Mouse (Mus musculus): ENCODE results near the gene Vegfd. TPM values are rescaled to one million over a fixed set of nuclear protein-coding genes. Genes with fewer than 3 reads are reported as not detected.

Vegfd gene
- total RNA-seq, 2 experiments from 2014 or later: 3.3 to 3.6 TPM

DNA sequence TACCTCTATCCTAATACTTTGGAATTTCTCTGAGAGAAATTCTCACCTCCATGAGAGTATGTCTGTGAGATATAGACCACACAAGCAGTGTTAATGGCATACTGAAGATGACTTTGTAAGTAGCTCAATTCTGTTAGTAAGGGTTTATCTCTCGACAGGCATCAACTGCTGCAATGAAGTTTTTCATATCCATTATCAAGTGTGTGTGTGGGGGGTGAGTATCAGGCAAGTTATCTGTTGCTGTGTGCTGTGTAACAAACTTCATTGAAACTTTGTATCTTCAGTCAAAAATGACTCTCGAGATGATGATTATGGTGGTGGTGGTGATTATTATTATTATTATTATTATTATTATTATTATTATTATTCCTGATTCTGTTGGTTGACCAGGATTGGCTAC, 43.6 kb downstream of the Vegfd start:
- DNase-seq (ENCODE audit: extremely low spot score in 1 of 2, low spot score in 2 of 2): no peak
- intact Hi-C loops (cut with DNase I): no loop called here

GRCm38 (mm10) chrX:164418008-164418407, 44.8 kb downstream of the Vegfd start:
- DNase-seq (ENCODE audit: extremely low spot score in 1 of 2, low spot score in 2 of 2): no peak
- intact Hi-C loops (cut with DNase I): no loop called here

GRCm38 (mm10) chrX:164419471-164419939, 46.3 kb downstream of the Vegfd start, which contains the start of gene Piga:
Gene Piga, plus strand, starts transcription at chrX:164419787.
- intact Hi-C loops (cut with DNase I): no loop called here
- DNase-seq (ENCODE audit: extremely low spot score in 1 of 2, low spot score in 2 of 2): peak; percentile 90 to 93

- DNase-seq (ENCODE audit: extremely low spot score in 1 of 2, low spot score in 2 of 2): peak in 1 of 2 experiments; percentile 15
- intact Hi-C loops (cut with DNase I): no loop called here
Observed at GRCm38 (mm10) chrX:164419955-164420354, 46.8 kb downstream of the Vegfd start.

GRCm38 (mm10) chrX:164420518-164420917, 47.3 kb downstream of the Vegfd start:
- intact Hi-C loops (cut with DNase I): no loop called here
- no peak for DNase-seq (ENCODE audit: extremely low spot score in 1 of 2, low spot score in 2 of 2)

- intact Hi-C loops (cut with DNase I): no loop called here
- DNase-seq (ENCODE audit: extremely low spot score in 1 of 2, low spot score in 2 of 2): no peak
Observed at GRCm38 (mm10) chrX:164424821-164425220, 51.6 kb downstream of the Vegfd start.

DNA sequence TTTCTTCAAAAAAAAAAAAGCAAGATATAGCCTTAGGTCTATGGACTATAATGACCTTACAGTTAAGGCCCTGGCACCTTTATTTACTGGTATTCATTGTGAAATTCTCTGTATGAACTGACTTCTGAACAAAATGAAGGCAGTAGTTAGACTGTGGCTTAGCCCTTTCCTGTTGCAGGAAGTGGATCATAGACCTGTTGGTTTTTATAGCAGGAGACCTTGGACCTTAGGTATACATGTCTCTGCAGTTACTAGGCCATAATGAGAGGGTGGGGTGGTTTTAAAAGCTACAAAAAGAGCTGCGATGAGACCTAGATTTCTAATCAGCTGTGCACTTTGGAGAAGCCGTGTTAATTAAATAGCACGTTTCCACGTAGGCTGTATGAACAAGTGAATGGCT, 54.1 kb downstream of the Vegfd start:
- intact Hi-C loops (cut with DNase I): no loop called here
- no peak for DNase-seq (ENCODE audit: extremely low spot score in 1 of 2, low spot score in 2 of 2)

DNA sequence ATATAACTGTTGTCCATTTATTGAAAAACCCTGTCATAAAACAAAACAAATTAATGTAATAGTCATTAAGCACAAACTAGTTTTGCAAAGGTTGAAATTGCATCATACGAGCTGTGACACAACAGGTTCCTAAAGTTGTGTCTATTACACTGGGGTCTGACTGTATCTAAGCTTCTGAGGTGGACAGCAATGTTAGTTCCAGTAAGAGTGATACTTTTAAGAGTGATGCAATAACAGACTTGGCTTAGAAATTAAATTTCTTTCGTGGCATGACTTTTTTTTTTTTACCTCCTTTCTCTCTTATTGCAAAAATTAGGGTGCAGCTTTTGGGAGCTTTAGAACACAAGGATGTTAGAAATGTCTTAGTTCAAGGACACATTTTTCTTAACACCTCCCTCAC, 55.0 kb downstream of the Vegfd start:
- intact Hi-C loops (cut with DNase I): no loop called here
- DNase-seq (ENCODE audit: extremely low spot score in 1 of 2, low spot score in 2 of 2): no peak

DNA sequence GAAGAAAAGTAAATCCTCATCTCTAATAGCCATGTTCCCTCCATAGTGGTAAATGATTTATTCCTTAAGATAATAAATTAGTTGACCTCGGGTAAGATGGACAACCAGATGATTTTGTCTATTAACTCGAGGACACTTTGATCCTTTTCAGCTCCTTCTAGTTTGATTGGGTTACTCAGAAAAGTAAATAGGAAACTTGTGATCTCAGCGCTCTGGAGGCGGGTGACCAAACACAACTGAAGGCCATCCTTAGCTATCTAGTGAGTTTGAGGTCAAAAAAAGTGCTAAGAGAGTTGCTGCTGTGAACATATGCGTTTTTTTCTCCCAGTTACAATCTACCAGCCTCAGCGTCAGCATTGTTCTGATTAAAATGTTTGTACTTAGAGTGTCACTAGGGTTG, 57.4 kb downstream of the Vegfd start:
- intact Hi-C loops (cut with DNase I): no loop called here
- no peak for DNase-seq (ENCODE audit: extremely low spot score in 1 of 2, low spot score in 2 of 2)

DNA sequence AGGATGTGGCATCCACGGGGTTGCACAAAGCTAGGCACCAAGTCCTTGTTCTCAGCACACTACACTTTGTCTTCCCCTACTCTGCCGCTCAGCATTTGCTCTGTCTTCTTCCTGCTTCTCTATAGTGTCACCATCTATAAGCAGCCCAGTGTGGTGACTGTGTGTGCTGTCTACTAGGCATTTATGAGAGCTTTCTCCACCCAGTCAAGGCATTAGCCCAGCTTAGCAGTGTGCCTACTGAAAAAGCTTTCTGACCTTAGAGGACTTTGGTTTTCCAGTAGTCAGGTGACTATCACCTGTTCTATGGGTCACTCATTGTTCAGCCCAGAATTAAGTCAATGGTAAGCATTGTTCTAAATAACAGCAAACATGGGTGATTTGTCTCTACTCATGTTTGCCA, 58.0 kb downstream of the Vegfd start:
- no peak for DNase-seq (ENCODE audit: extremely low spot score in 1 of 2, low spot score in 2 of 2)
- intact Hi-C loops (cut with DNase I): no loop called here

GRCm38 (mm10) chrX:164431541-164431940, 58.4 kb downstream of the Vegfd start:
- intact Hi-C loops (cut with DNase I): no loop called here
- DNase-seq (ENCODE audit: extremely low spot score in 1 of 2, low spot score in 2 of 2): no peak

DNA sequence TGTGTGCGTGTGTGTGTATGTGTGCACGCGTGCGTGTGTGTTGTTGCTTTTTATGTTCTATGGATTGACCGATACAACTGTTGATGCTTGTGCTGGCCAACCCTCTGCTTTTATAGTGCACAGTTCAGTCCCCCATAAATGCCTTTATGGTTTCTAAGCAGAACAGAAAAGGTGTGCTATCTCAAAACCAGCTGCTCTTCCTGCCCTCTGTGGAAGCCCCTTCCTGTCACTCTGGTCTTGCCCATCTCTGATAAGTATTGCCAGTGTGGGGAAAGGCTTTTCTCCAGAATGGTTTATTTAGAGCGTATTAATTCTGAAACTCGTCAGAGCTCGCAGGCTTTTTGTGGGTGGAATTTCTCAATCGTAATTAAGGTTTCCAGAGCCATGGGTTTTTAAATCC, 59.5 kb downstream of the Vegfd start:
- intact Hi-C loops (cut with DNase I): no loop called here
- DNase-seq (ENCODE audit: extremely low spot score in 1 of 2, low spot score in 2 of 2): no peak

GRCm38 (mm10) chrX:164436709-164437108, 63.5 kb downstream of the Vegfd start, which contains the start of gene Asb11:
Gene Asb11, plus strand, starts transcription at chrX:164436994.
- DNase-seq (ENCODE audit: extremely low spot score in 1 of 2, low spot score in 2 of 2): no peak
- intact Hi-C loops (cut with DNase I): no loop called here

DNA sequence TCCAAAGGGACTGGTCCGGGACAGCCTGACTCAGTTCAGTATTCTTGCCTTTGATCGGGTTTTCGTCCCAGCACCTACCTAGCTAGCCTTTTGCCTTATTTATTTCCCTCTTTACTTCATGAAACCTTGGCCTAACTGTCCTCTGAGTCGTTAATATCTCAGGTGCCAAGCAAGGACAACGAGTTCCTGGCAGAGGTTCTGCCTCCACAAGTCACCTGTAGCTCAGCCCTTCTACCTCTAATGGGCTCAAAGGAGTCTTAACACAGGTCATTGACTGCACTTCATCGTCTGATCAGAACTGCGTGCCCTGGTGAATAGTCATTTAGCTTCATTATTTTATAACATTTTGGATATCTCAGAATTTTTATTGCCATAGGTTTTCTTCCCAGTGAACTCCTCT, 66.3 kb downstream of the Vegfd start:
- intact Hi-C loops (cut with DNase I): no loop called here

GRCm38 (mm10) chrX:164440140-164440539, 67.0 kb downstream of the Vegfd start:
- DNase-seq (ENCODE audit: extremely low spot score in 1 of 2, low spot score in 2 of 2): no peak
- intact Hi-C loops (cut with DNase I): no loop called here

More for the DNA sequence above, 66.3 kb downstream of the Vegfd start:
- DNase-seq (ENCODE audit: extremely low spot score in 1 of 2, low spot score in 2 of 2): no peak

DNA sequence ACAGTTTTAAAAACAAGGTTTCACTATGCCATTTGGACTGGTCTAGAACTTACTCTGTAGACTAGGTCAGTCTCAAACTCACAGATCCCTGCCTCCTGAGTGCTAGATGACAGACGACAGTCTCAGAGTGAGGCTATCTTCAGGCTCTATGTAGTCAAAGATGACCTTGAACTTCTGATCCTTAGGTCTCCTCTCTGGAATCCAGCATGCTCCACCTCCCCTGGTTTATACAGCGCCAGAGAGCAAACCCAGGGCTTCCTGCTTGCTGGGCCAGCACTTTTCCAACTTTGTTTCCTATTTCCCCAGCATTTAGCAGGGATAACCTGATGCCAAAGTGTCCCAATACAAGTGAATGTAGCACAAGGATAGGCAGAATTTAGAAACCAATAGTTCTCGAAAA, 67.5 kb downstream of the Vegfd start:
- no peak for DNase-seq (ENCODE audit: extremely low spot score in 1 of 2, low spot score in 2 of 2)
- intact Hi-C loops (cut with DNase I): no loop called here

DNA sequence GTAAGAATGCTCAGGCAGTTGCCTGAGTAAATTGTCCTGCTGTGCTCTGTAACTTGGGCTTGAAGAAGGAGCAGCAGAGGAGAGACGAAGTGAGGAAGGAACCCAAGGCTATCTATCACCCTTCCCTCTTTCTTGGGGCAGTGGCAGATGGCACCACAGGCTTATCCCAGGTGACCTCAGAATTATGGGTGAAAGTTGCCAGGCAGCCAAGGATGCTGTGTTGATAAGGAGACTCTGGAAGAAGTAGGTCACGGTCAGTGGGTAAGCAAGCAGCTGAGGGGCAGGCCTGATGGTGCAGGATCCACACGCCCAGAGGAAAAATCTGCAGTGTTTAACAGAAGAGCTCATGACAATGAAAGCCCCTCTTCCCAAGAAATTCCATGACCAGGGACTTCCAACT, 68.1 kb downstream of the Vegfd start:
- intact Hi-C loops (cut with DNase I): no loop called here

DNA sequence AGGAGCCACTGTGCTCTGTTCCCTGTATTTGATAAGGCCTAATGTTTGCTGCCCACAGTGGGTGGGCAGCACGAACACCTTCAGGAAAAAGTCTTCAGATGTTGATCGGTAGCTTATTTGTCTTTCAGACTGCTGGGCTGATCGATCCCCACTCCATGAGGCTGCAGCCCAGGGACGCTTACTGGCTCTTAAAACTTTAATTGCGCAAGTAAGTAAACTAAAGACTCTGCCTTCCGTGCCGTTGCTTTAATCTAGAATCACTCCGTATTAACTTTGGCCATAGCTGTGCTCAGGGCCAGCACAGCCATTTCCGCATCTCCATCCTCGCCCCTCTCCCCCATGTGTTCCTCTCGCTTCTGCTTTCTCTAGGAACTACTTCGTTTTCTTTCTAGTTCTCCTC, 72.4 kb downstream of the Vegfd start:
- intact Hi-C loops (cut with DNase I): no loop called here
- DNase-seq (ENCODE audit: extremely low spot score in 1 of 2, low spot score in 2 of 2): no peak

More for the DNA sequence above, 68.1 kb downstream of the Vegfd start:
- DNase-seq (ENCODE audit: extremely low spot score in 1 of 2, low spot score in 2 of 2): no peak

DNA sequence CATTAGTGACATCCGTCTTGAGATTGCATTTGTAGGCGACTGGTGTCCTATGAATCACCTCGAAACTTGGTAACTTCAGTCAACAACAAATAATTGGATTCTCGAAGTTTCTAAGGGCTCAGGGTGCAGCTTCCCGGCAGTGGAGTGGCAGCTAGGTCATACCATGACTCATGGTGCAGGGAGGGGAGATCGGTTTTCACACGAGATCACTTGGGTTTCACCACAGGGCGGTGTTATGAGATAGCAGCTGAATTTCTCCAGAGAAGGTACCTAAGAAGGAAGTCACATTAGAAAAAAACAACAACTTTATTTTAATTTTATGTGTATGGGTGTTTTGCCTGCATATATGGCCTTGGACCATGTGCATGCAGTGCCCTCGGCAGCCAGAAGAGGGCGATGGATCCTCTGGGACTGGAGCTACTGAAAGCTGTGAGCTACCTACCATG, 73.0 kb downstream of the Vegfd start:
- DNase-seq (ENCODE audit: extremely low spot score in 1 of 2, low spot score in 2 of 2): no peak
- intact Hi-C loops (cut with DNase I): no loop called here

- DNase-seq (ENCODE audit: extremely low spot score in 1 of 2, low spot score in 2 of 2): no peak
- intact Hi-C loops (cut with DNase I): no loop called here
Observed at GRCm38 (mm10) chrX:164446835-164447681, 73.9 kb downstream of the Vegfd start.
